Mouse (Mus musculus) hindbrain, embryonic 11.5 days (tissue): ENCODE results near the gene Mrc1. TPM values are rescaled to one million over a fixed set of nuclear protein-coding genes. Genes with fewer than 3 reads are reported as not detected.
"Not testable (repeated sequence)": the region's sequence is repeated elsewhere in the genome, so short reads cannot be mapped to it uniquely, and the experiment has no call there.

Experiments used
- ATAC-seq: fragments of 200-750 bp; cut with Nextera tagmentation; 2 replicates; pipeline ENCODE4 v1.8.0; 2017; ENCODE audit warnings: mild to moderate bottlenecking, moderate TSS enrichment, moderate library complexity; ENCODE audit not compliant: low FRiP score
- DNase-seq: peaks from one replicate; pipeline ENCODE4 v3.0.0-alpha.2; 2015; ENCODE audit warnings: low spot score
- H3K27ac ChIP-seq: fragments of 300-500 bp; sonication (generic); 2 replicates; pipeline ENCODE4 v1.5.1; 2014; ENCODE audit warnings: mild to moderate bottlenecking, low read depth, low read length
- H3K27me3 ChIP-seq: fragments of 300-500 bp; sonication (generic); 2 replicates; pipeline ENCODE4 v1.6.1; 2014; ENCODE audit warnings: mild to moderate bottlenecking, low read length, moderate library complexity, mixed read lengths; ENCODE audit not compliant: control insufficient read depth, insufficient read depth
- H3K36me3 ChIP-seq: fragments of 300-500 bp; sonication (generic); 2 replicates; pipeline ENCODE4 v1.6.1; 2014; ENCODE audit warnings: mild to moderate bottlenecking, low read length, moderate library complexity, mixed read lengths; ENCODE audit not compliant: control insufficient read depth, insufficient read depth
- H3K4me1 ChIP-seq: fragments of 300-500 bp; sonication (generic); replicated peaks from 2 replicates; pipeline ENCODE4 v1.6.1; 2014; ENCODE audit warnings: low read length, mixed read lengths; ENCODE audit not compliant: control insufficient read depth, insufficient read depth
- H3K4me2 ChIP-seq: fragments of 300-500 bp; sonication (generic); replicated peaks from 2 replicates; pipeline ENCODE4 v1.6.1; 2014; ENCODE audit warnings: mild to moderate bottlenecking, low read depth, low read length
- H3K4me3 ChIP-seq: fragments of 300-500 bp; sonication (generic); 2 replicates; pipeline ENCODE4 v1.5.1; 2014; ENCODE audit warnings: low read depth, low read length
- H3K9ac ChIP-seq: fragments of 300-500 bp; sonication (generic); 2 replicates; pipeline ENCODE4 v1.6.1; 2014; ENCODE audit warnings: low read depth, low read length
- H3K9me3 ChIP-seq: fragments of 300-500 bp; sonication (generic); 2 replicates; pipeline ENCODE4 v1.6.1; 2016; ENCODE audit warnings: low read length; ENCODE audit not compliant: control insufficient read depth
- WGBS: fragments of 180-500 bp; shearing (Covaris S2); extraction: QIAGEN DNeasy Blood & Tissue Kit; methylation state at CpG from one replicate; pipeline ENCODE4 v1.1.7; 2014; 5-methylcytosine and 5-hydroxymethylcytosine counted together
- polyA plus RNA-seq: library from polyadenylated mRNA; unstranded; fragments of >200 nt; fragmentation: Nextera tagmentation; extraction: Ambion mirVana; gene quantifications from 2 replicates; pipeline ENCODE4 v1.2.1, GENCODE M21; 2014

The Mrc1 gene
- 5.7 and 6.9 TPM in 2 replicates for polyA plus RNA-seq

GRCm38 (mm10) chr2:14229149-14229548, at the start of gene Mrc1:
Mrc1 (plus strand) TSS chr2:14229392.
- Histone ChIP-seq H3K4me3 (no peak within 1 kb of the TSS), H3K4me2 (no peak within 1 kb of the TSS), H3K9me3 (no peaks in the 10 kb centered on the region), H3K27me3 (no peaks in the 10 kb centered on the region), H3K4me1 (no peaks in the 10 kb centered on the region), H3K27ac (no peak within 1 kb of the TSS), H3K9ac (no peak within 1 kb of the TSS), H3K36me3 (no peaks in the 10 kb centered on the region)
- DNase-seq (no peak), ATAC-seq (no peak)
- WGBS: 56% methylated on average over 3 of the region's 3 CpGs

GRCm38 (mm10) chr2:14184375-14184774, 44.8 kb upstream of the Mrc1 start:
- Histone ChIP-seq H3K4me2 (no peak overlapping the region), H3K9me3 (no peaks in the 10 kb centered on the region), H3K27me3 (no peaks in the 10 kb centered on the region), H3K4me3 (no peak overlapping the region), H3K9ac (no peak overlapping the region), H3K36me3 (no peaks in the 10 kb centered on the region), H3K27ac (no peak overlapping the region), H3K4me1 (no peaks in the 10 kb centered on the region)
- DNase-seq (no peak), ATAC-seq (no peak)

- H3K9ac ChIP-seq: no peak overlapping the region
- no peak overlapping the region for H3K4me3 ChIP-seq
- no peaks in the 10 kb centered on the region for H3K9me3 ChIP-seq
- no peaks in the 10 kb centered on the region for H3K36me3 ChIP-seq
- no peaks in the 10 kb centered on the region for H3K4me1 ChIP-seq
- no peak for ATAC-seq
- 79% methylated on average over 4 of the region's 4 CpGs for WGBS
- H3K27me3 ChIP-seq: no peaks in the 10 kb centered on the region
- no peak overlapping the region for H3K27ac ChIP-seq
- no peak for DNase-seq
- H3K4me2 ChIP-seq: no peak overlapping the region
These were observed 38.5 kb upstream of the Mrc1 start for GRCm38 (mm10) chr2:14190684-14191083.

GRCm38 (mm10) chr2:14191601-14192000, 37.6 kb upstream of the Mrc1 start:
- H3K27me3 ChIP-seq: no peaks in the 10 kb centered on the region
- no peak overlapping the region for H3K27ac ChIP-seq
- WGBS: 90% methylated on average over 4 of the region's 4 CpGs
- DNase-seq (no peak), ATAC-seq (no peak)
- H3K36me3 ChIP-seq: no peaks in the 10 kb centered on the region
- no peak overlapping the region for H3K9ac ChIP-seq
- H3K4me1 ChIP-seq: no peaks in the 10 kb centered on the region
- no peaks in the 10 kb centered on the region for H3K9me3 ChIP-seq
- no peak overlapping the region for H3K4me3 ChIP-seq
- no peak overlapping the region for H3K4me2 ChIP-seq

GRCm38 (mm10) chr2:14192046-14192445, 37.1 kb upstream of the Mrc1 start:
- no peak for DNase-seq
- H3K4me3 ChIP-seq: no peak overlapping the region
- WGBS: 83% methylated on average over 6 of the region's 6 CpGs

GRCm38 (mm10) chr2:14198325-14198903, 30.8 kb upstream of the Mrc1 start:
- H3K27me3 ChIP-seq, ATAC-seq: not testable (repeated sequence)
- WGBS: no CpG with 5 or more reads among the region's 2 CpGs

More at GRCm38 (mm10) chr2:14192046-14192445, 37.1 kb upstream of the Mrc1 start:
- Histone ChIP-seq H3K9me3 (no peaks in the 10 kb centered on the region), H3K4me2 (no peak overlapping the region), H3K9ac (no peak overlapping the region), H3K27me3 (no peaks in the 10 kb centered on the region), H3K4me1 (no peaks in the 10 kb centered on the region), H3K27ac (no peak overlapping the region), H3K36me3 (no peaks in the 10 kb centered on the region)
- no peak for ATAC-seq

GRCm38 (mm10) chr2:14199621-14200020, 29.6 kb upstream of the Mrc1 start:
- Histone ChIP-seq H3K4me3 (no peak overlapping the region), H3K4me2 (no peak overlapping the region), H3K36me3 (no peaks in the 10 kb centered on the region), H3K4me1 (no peaks in the 10 kb centered on the region), H3K9ac (no peak overlapping the region), H3K27me3 (no peaks in the 10 kb centered on the region), H3K27ac (no peak overlapping the region), H3K9me3 (no peaks in the 10 kb centered on the region)
- DNase-seq: no peak
- WGBS: 56% methylated on average over 2 of the region's 2 CpGs
- ATAC-seq: no peak

More at GRCm38 (mm10) chr2:14198325-14198903, 30.8 kb upstream of the Mrc1 start:
- H3K27ac ChIP-seq, H3K4me1 ChIP-seq, H3K36me3 ChIP-seq, H3K9ac ChIP-seq, H3K4me2 ChIP-seq, H3K4me3 ChIP-seq, H3K9me3 ChIP-seq, DNase-seq: not testable (repeated sequence)

GRCm38 (mm10) chr2:14200879-14201445, 28.2 kb upstream of the Mrc1 start:
- not testable (repeated sequence) for H3K4me3 ChIP-seq, H3K27ac ChIP-seq, DNase-seq, H3K9ac ChIP-seq, H3K4me2 ChIP-seq, H3K9me3 ChIP-seq, H3K27me3 ChIP-seq, H3K4me1 ChIP-seq, H3K36me3 ChIP-seq, ATAC-seq
- WGBS: no CpG with 5 or more reads among the region's 2 CpGs

GRCm38 (mm10) chr2:14204308-14204707, 24.9 kb upstream of the Mrc1 start:
- Histone ChIP-seq H3K36me3 (no peaks in the 10 kb centered on the region), H3K4me3 (no peak overlapping the region), H3K9me3 (no peaks in the 10 kb centered on the region), H3K27ac (no peak overlapping the region), H3K4me2 (no peak overlapping the region), H3K9ac (no peak overlapping the region), H3K4me1 (no peaks in the 10 kb centered on the region), H3K27me3 (no peaks in the 10 kb centered on the region)
- WGBS: 90% methylated on average over 1 of the region's 1 CpGs
- DNase-seq: no peak
- no peak for ATAC-seq
